Mouse (Mus musculus) hindbrain, embryonic 10.5 days (tissue): Measurements from ENCODE around the gene Cnksr1. TPM values are rescaled to one million over a fixed set of nuclear protein-coding genes. Genes with fewer than 3 reads are reported as not detected.
"Not testable (repeated sequence)": the region's sequence is repeated elsewhere in the genome, so short reads cannot be mapped to it uniquely, and the experiment has no call there.

Source experiments
- DNase-seq: peaks from one replicate; pipeline ENCODE4 v3.0.0-alpha.2; 2017; ENCODE audit warnings: low spot score
- H3K27ac ChIP-seq: fragments of 300-500 bp; sonication (generic); 2 replicates; pipeline ENCODE4 v1.5.1; 2016; ENCODE audit warnings: mild to moderate bottlenecking, moderate library complexity
- H3K27me3 ChIP-seq: fragments of 300-500 bp; sonication (generic); 2 replicates; pipeline ENCODE4 v1.6.1; 2016; ENCODE audit warnings: mild to moderate bottlenecking; ENCODE audit not compliant: poor library complexity, insufficient read depth, severe bottlenecking
- H3K36me3 ChIP-seq: fragments of 300-500 bp; sonication (generic); 2 replicates; pipeline ENCODE4 v1.6.1; 2016; ENCODE audit warnings: mild to moderate bottlenecking, moderate library complexity
- H3K4me1 ChIP-seq: fragments of 300-500 bp; sonication (generic); replicated peaks from 2 replicates; pipeline ENCODE4 v1.6.1; 2016; ENCODE audit warnings: mild to moderate bottlenecking
- H3K4me3 ChIP-seq: fragments of 300-500 bp; sonication (generic); 2 replicates; pipeline ENCODE4 v1.5.1; 2016; ENCODE audit warnings: mild to moderate bottlenecking, moderate library complexity
- H3K9me3 ChIP-seq: fragments of 300-500 bp; sonication (generic); 2 replicates; pipeline ENCODE4 v1.6.1; 2016; ENCODE audit warnings: mild to moderate bottlenecking, moderate library complexity
- WGBS: fragments of 180-500 bp; shearing (Covaris S2); methylation state at CpG from one replicate; pipeline ENCODE4 v1.1.7; 2016; 5-methylcytosine and 5-hydroxymethylcytosine counted together
- polyA plus RNA-seq: library from polyadenylated mRNA; unstranded; fragments of >200 nt; fragmentation: Nextera tagmentation; extraction: Ambion mirVana; gene quantifications from 2 replicates; pipeline ENCODE4 v1.2.1, GENCODE M21; 2016

Cnksr1 gene
- polyA plus RNA-seq: 0.89 and 1.2 TPM in 2 replicates

- peaks cover 19% of the 10 kb centered on the region for H3K4me1 ChIP-seq
- WGBS: 3% methylated on average over 18 of the region's 18 CpGs
- H3K27me3 ChIP-seq: peaks cover 42% of the 10 kb centered on the region
- DNase-seq: peak; percentile 13
- no peak within 1 kb of the TSS for H3K27ac ChIP-seq
- H3K36me3 ChIP-seq: peaks cover under 1% of the 10 kb centered on the region
- H3K9me3 ChIP-seq: no peaks in the 10 kb centered on the region
- H3K4me3 ChIP-seq: peak within 1 kb of the TSS; percentile 25
These were observed at the start of gene Cnksr1 for GRCm38 (mm10) chr4:134238279-134238651. TSS of gene Cnksr1 (minus strand) at chr4:134238399.

- H3K4me1 ChIP-seq: peaks cover 26% of the 10 kb centered on the region
- no peaks in the 10 kb centered on the region for H3K9me3 ChIP-seq
- peaks cover under 1% of the 10 kb centered on the region; the same call in 1 of the 2 replicates for H3K27me3 ChIP-seq
- peak; percentile 85 for DNase-seq
- H3K4me3 ChIP-seq: peak within 1 kb of the TSS; percentile 99
- H3K36me3 ChIP-seq: peaks cover 18% of the 10 kb centered on the region
- peak within 1 kb of the TSS; percentile 100 for H3K27ac ChIP-seq
- under 1% methylated on average over 43 of the region's 43 CpGs for whole genome bisulfite sequencing
These were observed 49.4 kb upstream of the Cnksr1 start, which contains the start of gene Pdik1l for GRCm38 (mm10) chr4:134287575-134288025. TSS of gene Pdik1l (minus strand) at chr4:134287895.

DNA sequence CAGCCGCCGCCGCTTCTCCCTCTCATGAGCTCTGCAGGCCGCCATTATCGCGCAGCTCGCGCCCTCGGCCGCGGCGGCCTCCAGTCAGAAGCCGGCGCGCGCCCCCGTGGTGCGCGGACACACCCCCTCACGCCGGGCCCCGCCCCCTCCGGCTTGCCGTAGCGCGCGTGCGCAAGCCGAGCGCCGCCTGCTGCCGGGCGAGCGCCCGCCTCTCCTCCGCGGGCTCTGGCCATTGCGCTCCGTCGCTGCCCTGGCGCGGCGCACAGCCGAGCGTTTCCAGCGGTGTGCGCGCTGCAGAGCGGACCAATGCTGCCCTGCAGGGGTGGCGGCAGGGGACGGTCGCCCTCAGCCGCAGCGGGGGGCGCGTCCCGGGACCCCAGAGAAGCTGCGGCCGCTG lies 49.0 kb upstream of the Cnksr1 start:
- no peaks in the 10 kb centered on the region for H3K9me3 ChIP-seq
- under 1% methylated on average over 59 of the region's 59 CpGs for WGBS

GRCm38 (mm10) chr4:134286226-134287167 lies 48.3 kb upstream of the Cnksr1 start:
- WGBS: 4% methylated on average over 59 of the region's 59 CpGs
- DNase-seq: no peak
- peak overlapping the region; percentile 100 for H3K27ac ChIP-seq
- peak overlapping the region; percentile 99 for H3K4me3 ChIP-seq
- H3K27me3 ChIP-seq: no peaks in the 10 kb centered on the region
- peaks cover 29% of the 10 kb centered on the region for H3K36me3 ChIP-seq
- H3K9me3 ChIP-seq: no peaks in the 10 kb centered on the region
- H3K4me1 ChIP-seq: peaks cover 26% of the 10 kb centered on the region

More for the DNA sequence above, 49.0 kb upstream of the Cnksr1 start:
- peak overlapping the region; percentile 99 for H3K4me3 ChIP-seq
- peaks cover 22% of the 10 kb centered on the region for H3K36me3 ChIP-seq
- peak; percentile 96 for DNase-seq
- H3K27ac ChIP-seq: peak overlapping the region; percentile 100
- H3K4me1 ChIP-seq: peaks cover 26% of the 10 kb centered on the region
- H3K27me3 ChIP-seq: no peaks in the 10 kb centered on the region

GRCm38 (mm10) chr4:134284942-134285341 lies 46.7 kb upstream of the Cnksr1 start:
- DNase-seq: no peak
- 92% methylated on average over 2 of the region's 2 CpGs for WGBS
- Histone ChIP-seq H3K27me3 (no peaks in the 10 kb centered on the region), H3K4me3 (no peak overlapping the region), H3K36me3 (peaks cover 45% of the 10 kb centered on the region), H3K4me1 (peaks cover 26% of the 10 kb centered on the region), H3K9me3 (no peaks in the 10 kb centered on the region), H3K27ac (no peak overlapping the region)

- Histone ChIP-seq H3K36me3 (peaks cover 33% of the 10 kb centered on the region), H3K4me3 (peak overlapping the region; percentile 31), H3K27ac (no peak overlapping the region), H3K4me1 (peaks cover 13% of the 10 kb centered on the region), H3K27me3 (no peaks in the 10 kb centered on the region), H3K9me3 (no peaks in the 10 kb centered on the region)
- no peak for DNase-seq
- 8% methylated on average over 14 of the region's 14 CpGs for WGBS
These were observed 35.5 kb upstream of the Cnksr1 start for GRCm38 (mm10) chr4:134273417-134274345.

DNA sequence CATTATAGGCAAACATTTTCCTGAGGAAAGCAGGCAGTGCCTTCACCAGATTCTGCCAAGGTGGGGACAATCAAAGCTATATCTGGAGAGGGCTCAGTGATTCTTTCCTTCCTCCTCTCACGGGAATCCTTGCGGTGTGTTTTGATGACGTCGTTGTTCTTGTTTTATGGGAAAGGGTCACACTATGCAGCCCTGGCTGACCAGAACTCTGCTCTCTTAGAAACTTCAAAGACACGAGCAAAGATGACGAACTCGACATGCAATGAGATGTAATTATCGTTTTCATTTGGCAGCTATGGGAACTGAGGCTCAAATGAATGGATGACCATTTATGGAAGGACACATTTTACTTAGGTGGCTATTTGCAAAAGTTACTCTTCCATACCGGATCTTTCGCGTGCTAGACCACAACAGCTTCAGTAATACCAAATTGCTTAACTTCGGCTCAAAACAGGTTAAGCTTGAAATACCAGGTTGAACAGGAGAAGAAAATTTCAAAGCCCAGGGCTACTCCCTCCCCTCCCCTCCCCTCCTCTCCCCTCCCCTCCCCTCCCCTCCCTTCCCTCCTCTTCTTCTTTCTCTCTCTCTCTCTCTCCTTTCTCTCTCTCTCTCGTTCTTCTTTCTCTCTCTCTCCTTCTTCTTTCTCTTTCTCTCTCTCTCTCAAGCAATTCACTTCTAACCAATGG lies 34.7 kb upstream of the Cnksr1 start:
- no peaks in the 10 kb centered on the region for H3K27me3 ChIP-seq
- H3K36me3 ChIP-seq: peaks cover 25% of the 10 kb centered on the region
- H3K4me1 ChIP-seq: peaks cover 13% of the 10 kb centered on the region
- no peaks in the 10 kb centered on the region for H3K9me3 ChIP-seq
- WGBS: 34% methylated on average over 13 of the region's 13 CpGs
- no peak for DNase-seq
- no peak overlapping the region for H3K27ac ChIP-seq
- peak overlapping the region; percentile 31 for H3K4me3 ChIP-seq

DNA sequence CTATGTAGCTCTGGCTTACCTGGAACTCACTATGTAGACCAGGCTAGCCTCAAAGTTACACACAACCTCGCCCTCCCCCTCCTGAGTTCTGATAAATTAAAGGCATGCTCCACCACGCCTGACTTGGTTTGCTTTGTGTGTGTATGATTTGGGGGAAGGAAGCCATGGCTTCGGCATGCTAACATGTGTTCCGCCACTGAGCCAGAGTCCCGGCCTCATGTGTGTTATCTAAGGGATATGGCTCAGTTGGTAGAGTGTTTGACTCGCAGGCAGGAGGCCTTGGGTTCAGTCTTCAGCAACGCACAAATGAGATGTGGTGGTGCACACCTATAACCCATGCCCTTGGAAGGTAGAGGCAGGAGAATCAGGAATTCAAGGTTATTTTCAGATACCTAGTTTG lies 33.8 kb upstream of the Cnksr1 start:
- Histone ChIP-seq H3K36me3 (peaks cover 16% of the 10 kb centered on the region), H3K4me3 (no peak overlapping the region), H3K27me3 (no peaks in the 10 kb centered on the region), H3K27ac (no peak overlapping the region), H3K4me1 (peaks cover 13% of the 10 kb centered on the region), H3K9me3 (no peaks in the 10 kb centered on the region)
- DNase-seq: no peak
- 83% methylated on average over 7 of the region's 7 CpGs for WGBS

GRCm38 (mm10) chr4:134269622-134270021 lies 31.4 kb upstream of the Cnksr1 start:
- peaks cover 17% of the 10 kb centered on the region for H3K4me1 ChIP-seq
- DNase-seq, H3K27ac ChIP-seq, H3K4me3 ChIP-seq, H3K9me3 ChIP-seq, H3K27me3 ChIP-seq, H3K36me3 ChIP-seq: not testable (repeated sequence)

DNA sequence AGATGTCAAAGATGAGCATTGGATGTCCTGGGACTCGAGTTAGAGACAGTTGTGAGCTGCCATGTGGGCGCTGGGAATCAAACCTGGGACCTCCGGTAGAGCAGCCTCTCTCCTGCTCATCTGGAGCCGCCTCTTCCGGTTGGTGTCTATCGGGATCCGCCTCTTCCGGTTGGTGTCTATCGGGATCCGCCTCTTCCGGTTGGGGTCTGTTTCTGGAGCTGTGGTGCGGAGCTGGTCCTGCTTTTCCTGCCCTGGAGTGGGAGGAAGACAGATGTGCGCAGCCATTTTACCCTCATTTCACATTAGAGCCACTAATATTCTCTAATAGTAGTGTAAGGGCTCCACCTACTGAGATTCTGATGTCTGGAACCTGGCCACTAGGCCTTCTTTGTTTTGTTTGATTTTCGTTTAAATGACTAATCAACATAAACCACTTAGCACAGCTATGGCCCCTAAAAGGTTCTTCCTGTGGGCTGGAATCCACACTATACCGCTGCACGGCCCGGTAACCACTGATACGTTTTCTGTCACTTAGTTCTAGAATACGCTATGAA lies 30.0 kb upstream of the Cnksr1 start:
- Histone ChIP-seq H3K27ac (no peak overlapping the region), H3K36me3 (no peaks in the 10 kb centered on the region), H3K4me3 (no peak overlapping the region), H3K27me3 (no peaks in the 10 kb centered on the region), H3K4me1 (peaks cover 13% of the 10 kb centered on the region), H3K9me3 (no peaks in the 10 kb centered on the region)
- DNase-seq: no peak
- 89% methylated on average over 19 of the region's 19 CpGs for WGBS

DNA sequence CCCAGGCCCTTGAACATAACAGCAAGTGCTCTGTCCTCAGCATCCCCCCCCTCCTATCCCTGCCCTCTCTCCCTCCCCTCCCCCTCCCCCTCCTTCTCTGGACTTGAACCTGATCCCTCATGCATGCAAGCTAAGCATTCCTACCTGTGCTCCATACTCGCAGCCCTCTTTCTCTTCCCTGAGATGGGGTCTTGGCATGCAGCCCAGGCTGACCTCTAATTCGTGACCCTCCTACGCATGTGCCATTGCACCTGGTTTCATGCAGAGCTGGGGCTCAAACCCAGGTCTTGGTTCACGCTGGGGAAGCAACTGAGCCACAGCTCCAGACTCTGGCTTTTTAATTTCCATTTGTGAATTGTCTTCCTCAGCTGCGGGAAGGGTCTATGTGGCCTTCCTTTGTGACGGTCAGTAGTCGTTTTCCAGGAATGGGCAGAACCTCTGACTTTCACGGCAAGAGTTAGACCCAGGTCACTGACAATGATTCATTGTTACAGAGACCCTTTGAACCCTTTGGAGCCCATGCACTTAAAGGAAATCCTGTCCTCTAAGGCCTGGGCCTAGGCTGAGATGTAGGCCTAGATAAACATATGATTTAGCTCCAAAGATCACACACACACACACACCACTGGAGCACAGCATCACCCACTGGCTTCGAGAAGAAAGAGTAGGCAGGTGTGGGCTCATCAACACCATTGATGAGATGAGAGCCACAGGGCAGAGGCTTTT lies 27.8 kb upstream of the Cnksr1 start:
- Histone ChIP-seq H3K4me3 (no peak overlapping the region), H3K27me3 (no peaks in the 10 kb centered on the region), H3K27ac (no peak overlapping the region), H3K9me3 (no peaks in the 10 kb centered on the region), H3K4me1 (0 out of 2 replicates have a peak, but pooled peaks cover 4% of the 10 kb centered on the region), H3K36me3 (no peaks in the 10 kb centered on the region)
- DNase-seq: no peak
- 66% methylated on average over 9 of the region's 9 CpGs for WGBS
